Mouse (Mus musculus): ENCODE measurements at regions not wholly inside any gene's neighbourhood (a gene's known extent, or its start where the extent isn't known, plus 50 kb on each side); places are given as distances from the start of the nearest gene placed in this dataset.
A peak's percentile ranks its signal among the peaks of the same experiment; 100 is the strongest.

DNA sequence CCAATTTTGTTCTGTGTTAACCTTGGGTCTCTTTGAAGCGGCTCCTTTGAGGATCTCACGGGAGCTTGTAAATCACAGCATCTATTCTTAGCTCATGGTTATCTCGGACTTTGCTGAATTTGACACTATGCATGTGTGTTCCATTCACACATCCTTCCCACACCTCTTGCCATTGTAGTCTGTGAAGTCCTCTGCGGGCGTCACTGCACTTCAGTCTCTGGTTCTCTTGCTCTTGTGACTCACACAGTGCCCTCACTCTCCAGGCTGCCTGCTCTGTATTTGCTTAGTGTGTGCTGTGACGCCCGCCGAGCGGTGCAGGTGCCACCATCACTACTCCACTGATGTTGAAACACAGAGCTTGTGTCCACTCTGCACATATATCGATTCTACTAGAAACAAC is 1271.2 kb downstream of the Synb start:
- Histone ChIP-seq H3K27ac (replicated peaks; ENCODE audit: low read depth, low read length) (no peak overlapping the region), H3K36me3 (replicated peaks; ENCODE audit: control insufficient read depth, insufficient read depth, low read depth, low read length) (no peaks in the 10 kb centered on the region), H3K4me3 (ENCODE audit: low read depth, low read length) (no peak overlapping the region), H3K27me3 (ENCODE audit: control insufficient read depth, insufficient read depth, low read length) (no peaks in the 10 kb centered on the region), H3K9ac (replicated peaks; ENCODE audit: low read length) (no peak overlapping the region), H3K4me2 (ENCODE audit: low read depth, low read length) (no peak overlapping the region), H3K4me1 (ENCODE audit: control insufficient read depth, insufficient read depth, low read length) (no peaks in the 10 kb centered on the region), H3K9me3 (replicated peaks; ENCODE audit: control insufficient read depth, low read length) (no peaks in the 10 kb centered on the region)
- 85% methylated on average over 10 of the region's 10 CpGs for WGBS
- DNase-seq (ENCODE audit: low spot score) (no peak), ATAC-seq (replicated peaks; ENCODE audit: insufficient number of reproducible peaks, low FRiP score, low TSS enrichment, low read depth) (no peak)

DNA sequence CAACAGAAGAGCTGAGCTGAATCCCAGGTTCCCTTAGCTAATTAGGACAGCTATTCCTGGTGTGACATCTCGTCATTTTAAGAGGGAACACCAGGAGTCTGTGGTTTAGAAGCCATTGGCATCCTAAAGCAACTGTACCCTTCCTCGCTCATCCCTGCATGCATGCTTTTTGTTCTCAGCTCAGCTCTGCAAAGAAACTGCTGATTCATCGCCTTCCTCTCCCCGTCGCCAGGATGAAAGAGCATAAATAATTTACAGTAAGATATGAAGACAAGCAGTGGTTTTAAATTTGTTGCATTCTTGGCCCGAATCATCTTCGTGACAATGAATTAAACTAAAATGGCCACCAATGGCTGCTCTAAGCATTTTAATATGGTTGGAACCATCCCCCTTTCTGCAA is 1272.9 kb downstream of the Synb start:
- Histone ChIP-seq H3K27ac (replicated peaks; ENCODE audit: low read depth, low read length) (no peak overlapping the region), H3K9me3 (replicated peaks; ENCODE audit: control insufficient read depth, low read length) (no peaks in the 10 kb centered on the region), H3K9ac (replicated peaks; ENCODE audit: low read length) (no peak overlapping the region), H3K4me3 (ENCODE audit: low read depth, low read length) (no peak overlapping the region), H3K4me2 (ENCODE audit: low read depth, low read length) (no peak overlapping the region), H3K27me3 (ENCODE audit: control insufficient read depth, insufficient read depth, low read length) (no peaks in the 10 kb centered on the region), H3K36me3 (replicated peaks; ENCODE audit: control insufficient read depth, insufficient read depth, low read depth, low read length) (no peaks in the 10 kb centered on the region), H3K4me1 (ENCODE audit: control insufficient read depth, insufficient read depth, low read length) (no peaks in the 10 kb centered on the region)
- ATAC-seq (replicated peaks; ENCODE audit: insufficient number of reproducible peaks, low FRiP score, low TSS enrichment, low read depth) (no peak), DNase-seq (ENCODE audit: low spot score) (no peak)
- 74% methylated on average over 7 of the region's 7 CpGs for WGBS

DNA sequence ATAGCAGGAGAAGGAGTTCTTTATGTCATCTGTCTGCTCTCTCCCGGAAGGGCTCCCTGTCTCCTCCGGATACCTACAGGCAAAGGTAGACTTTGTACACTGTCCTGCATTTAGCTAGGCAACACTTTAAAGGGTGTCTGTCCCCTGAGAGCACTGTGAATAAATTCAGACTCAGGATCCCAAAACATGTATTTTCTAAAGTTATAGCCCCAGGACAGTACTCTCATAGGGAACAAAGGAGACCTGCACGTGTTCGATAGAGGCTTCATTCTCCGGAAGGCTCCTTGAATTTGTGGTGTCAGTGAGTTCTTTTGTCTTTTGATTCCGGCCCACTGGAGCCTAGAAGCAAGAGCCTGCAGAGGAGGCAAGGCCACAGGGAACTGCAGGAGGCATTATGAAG is 1273.3 kb downstream of the Synb start:
- ATAC-seq (replicated peaks; ENCODE audit: insufficient number of reproducible peaks, low FRiP score, low TSS enrichment, low read depth) (no peak), DNase-seq (ENCODE audit: low spot score) (no peak)
- H3K9ac ChIP-seq (replicated peaks; ENCODE audit: low read length), result no peak overlapping the region
- H3K36me3 ChIP-seq (replicated peaks; ENCODE audit: control insufficient read depth, insufficient read depth, low read depth, low read length), result no peaks in the 10 kb centered on the region
- 56% methylated on average over 6 of the region's 6 CpGs for WGBS
- H3K4me3 ChIP-seq (ENCODE audit: low read depth, low read length), result no peak overlapping the region
- no peaks in the 10 kb centered on the region for H3K27me3 ChIP-seq (ENCODE audit: control insufficient read depth, insufficient read depth, low read length)
- no peaks in the 10 kb centered on the region for H3K4me1 ChIP-seq (ENCODE audit: control insufficient read depth, insufficient read depth, low read length)
- H3K27ac ChIP-seq (replicated peaks; ENCODE audit: low read depth, low read length), result no peak overlapping the region
- no peak overlapping the region for H3K4me2 ChIP-seq (ENCODE audit: low read depth, low read length)
- H3K9me3 ChIP-seq (replicated peaks; ENCODE audit: control insufficient read depth, low read length), result no peaks in the 10 kb centered on the region

- Histone ChIP-seq H3K27me3 (ENCODE audit: control insufficient read depth, insufficient read depth, low read length) (no peaks in the 10 kb centered on the region), H3K4me1 (ENCODE audit: control insufficient read depth, insufficient read depth, low read length) (no peaks in the 10 kb centered on the region), H3K27ac (replicated peaks; ENCODE audit: low read depth, low read length) (no peak overlapping the region), H3K9ac (replicated peaks; ENCODE audit: low read length) (no peak overlapping the region), H3K9me3 (replicated peaks; ENCODE audit: control insufficient read depth, low read length) (no peaks in the 10 kb centered on the region), H3K36me3 (replicated peaks; ENCODE audit: control insufficient read depth, insufficient read depth, low read depth, low read length) (no peaks in the 10 kb centered on the region), H3K4me2 (ENCODE audit: low read depth, low read length) (no peak overlapping the region), H3K4me3 (ENCODE audit: low read depth, low read length) (no peak overlapping the region)
- ATAC-seq (replicated peaks; ENCODE audit: insufficient number of reproducible peaks, low FRiP score, low TSS enrichment, low read depth) (no peak), DNase-seq (ENCODE audit: low spot score) (no peak)
Measured at GRCm38 (mm10) chr14:68018686-68019085, 1275.4 kb downstream of the Synb start.

DNA sequence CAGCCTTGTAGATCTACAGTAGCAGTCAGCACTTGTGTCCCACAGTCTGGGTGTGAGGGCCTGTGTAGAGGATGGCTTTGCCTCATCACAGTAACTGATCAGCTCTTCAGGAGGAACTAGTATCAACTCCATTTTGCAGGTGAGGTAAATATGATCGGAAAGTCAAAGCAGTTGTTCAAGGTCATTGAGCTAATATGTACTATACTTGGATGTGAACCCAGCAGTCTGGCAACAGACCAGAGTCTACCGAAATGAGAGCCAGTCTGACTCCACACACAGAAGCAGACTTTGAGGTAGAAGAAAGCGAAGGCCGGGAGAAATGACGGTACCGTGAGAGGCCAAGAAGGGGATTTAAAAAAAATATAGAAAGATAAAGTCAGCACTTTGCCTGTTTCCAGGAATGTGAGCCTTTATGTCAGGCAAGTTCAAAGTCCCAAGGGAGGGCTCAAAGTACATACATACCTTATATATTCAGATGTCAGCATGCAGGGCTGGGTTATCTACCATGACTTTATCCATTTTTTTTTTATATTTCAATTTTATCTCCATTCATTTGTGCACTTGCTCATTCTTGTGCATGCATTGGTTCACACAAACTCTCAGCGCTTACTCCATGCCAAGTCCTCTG is 1297.2 kb downstream of the Synb start:
- no peak overlapping the region for H3K4me2 ChIP-seq (ENCODE audit: low read depth, low read length)
- no peaks in the 10 kb centered on the region for H3K9me3 ChIP-seq (replicated peaks; ENCODE audit: control insufficient read depth, low read length)
- H3K36me3 ChIP-seq (replicated peaks; ENCODE audit: control insufficient read depth, insufficient read depth, low read depth, low read length), result no peaks in the 10 kb centered on the region
- H3K9ac ChIP-seq (replicated peaks; ENCODE audit: low read length), result no peak overlapping the region
- ATAC-seq (replicated peaks; ENCODE audit: insufficient number of reproducible peaks, low FRiP score, low TSS enrichment, low read depth), result no peak
- H3K27me3 ChIP-seq (ENCODE audit: control insufficient read depth, insufficient read depth, low read length), result no peaks in the 10 kb centered on the region
- no peak overlapping the region for H3K4me3 ChIP-seq (ENCODE audit: low read depth, low read length)
- H3K4me1 ChIP-seq (ENCODE audit: control insufficient read depth, insufficient read depth, low read length), result no peaks in the 10 kb centered on the region
- WGBS, result 92% methylated on average over 7 of the region's 7 CpGs
- H3K27ac ChIP-seq (replicated peaks; ENCODE audit: low read depth, low read length), result no peak overlapping the region
- no peak for DNase-seq (ENCODE audit: low spot score)

DNA sequence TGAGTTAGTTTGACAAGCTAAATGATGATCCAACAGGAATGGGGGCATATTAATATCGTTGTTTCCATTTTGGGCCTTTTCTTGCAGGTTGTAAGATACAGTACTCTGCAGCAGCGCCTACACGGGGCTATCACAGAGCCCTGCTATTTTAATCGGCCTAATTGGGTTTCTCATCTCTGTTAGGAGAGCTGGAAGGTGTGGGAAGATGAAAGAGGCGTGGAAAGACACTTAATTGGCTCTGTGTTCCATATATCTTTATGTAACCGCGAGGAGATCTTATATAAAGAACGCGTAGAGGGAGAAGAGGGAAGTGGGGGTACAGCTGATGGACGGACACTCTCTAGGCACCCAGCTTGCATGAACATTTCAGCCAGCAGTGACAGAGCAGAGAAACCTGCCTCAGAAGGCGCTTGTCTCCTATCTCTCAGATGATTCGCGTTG is 1300.5 kb downstream of the Synb start:
- no peaks in the 10 kb centered on the region for H3K36me3 ChIP-seq (replicated peaks; ENCODE audit: control insufficient read depth, insufficient read depth, low read depth, low read length)
- no peak overlapping the region for H3K4me3 ChIP-seq (ENCODE audit: low read depth, low read length)
- H3K9me3 ChIP-seq (replicated peaks; ENCODE audit: control insufficient read depth, low read length), result no peaks in the 10 kb centered on the region
- no peaks in the 10 kb centered on the region for H3K27me3 ChIP-seq (ENCODE audit: control insufficient read depth, insufficient read depth, low read length)
- 59% methylated on average over 13 of the region's 13 CpGs for WGBS
- no peak overlapping the region for H3K9ac ChIP-seq (replicated peaks; ENCODE audit: low read length)
- no peaks in the 10 kb centered on the region for H3K4me1 ChIP-seq (ENCODE audit: control insufficient read depth, insufficient read depth, low read length)
- no peak for DNase-seq (ENCODE audit: low spot score)
- no peak overlapping the region for H3K4me2 ChIP-seq (ENCODE audit: low read depth, low read length)
- no peak for ATAC-seq (replicated peaks; ENCODE audit: insufficient number of reproducible peaks, low FRiP score, low TSS enrichment, low read depth)
- H3K27ac ChIP-seq (replicated peaks; ENCODE audit: low read depth, low read length), result no peak overlapping the region

- 18% methylated on average over 8 of the region's 8 CpGs for WGBS
Measured at GRCm38 (mm10) chr14:67993142-67993541, 1301.0 kb downstream of the Synb start.

GRCm38 (mm10) chr14:67992088-67992487 is 1302.0 kb downstream of the Synb start:
- Histone ChIP-seq H3K4me3 (ENCODE audit: low read depth, low read length) (no peak overlapping the region), H3K4me1 (ENCODE audit: control insufficient read depth, insufficient read depth, low read length) (no peaks in the 10 kb centered on the region), H3K9ac (replicated peaks; ENCODE audit: low read length) (no peak overlapping the region), H3K27ac (replicated peaks; ENCODE audit: low read depth, low read length) (no peak overlapping the region), H3K4me2 (ENCODE audit: low read depth, low read length) (no peak overlapping the region), H3K9me3 (replicated peaks; ENCODE audit: control insufficient read depth, low read length) (no peaks in the 10 kb centered on the region), H3K27me3 (ENCODE audit: control insufficient read depth, insufficient read depth, low read length) (no peaks in the 10 kb centered on the region), H3K36me3 (replicated peaks; ENCODE audit: control insufficient read depth, insufficient read depth, low read depth, low read length) (no peaks in the 10 kb centered on the region)
- WGBS, result 67% methylated on average over 6 of the region's 6 CpGs
- DNase-seq (ENCODE audit: low spot score) (no peak), ATAC-seq (replicated peaks; ENCODE audit: insufficient number of reproducible peaks, low FRiP score, low TSS enrichment, low read depth) (no peak)

More at GRCm38 (mm10) chr14:67993142-67993541, 1301.0 kb downstream of the Synb start:
- Histone ChIP-seq H3K9me3 (replicated peaks; ENCODE audit: control insufficient read depth, low read length) (no peaks in the 10 kb centered on the region), H3K4me2 (ENCODE audit: low read depth, low read length) (no peak overlapping the region), H3K27me3 (ENCODE audit: control insufficient read depth, insufficient read depth, low read length) (no peaks in the 10 kb centered on the region), H3K36me3 (replicated peaks; ENCODE audit: control insufficient read depth, insufficient read depth, low read depth, low read length) (no peaks in the 10 kb centered on the region), H3K4me1 (ENCODE audit: control insufficient read depth, insufficient read depth, low read length) (no peaks in the 10 kb centered on the region), H3K4me3 (ENCODE audit: low read depth, low read length) (no peak overlapping the region), H3K9ac (replicated peaks; ENCODE audit: low read length) (no peak overlapping the region), H3K27ac (replicated peaks; ENCODE audit: low read depth, low read length) (no peak overlapping the region)
- DNase-seq (ENCODE audit: low spot score) (peak; percentile 81), ATAC-seq (replicated peaks; ENCODE audit: insufficient number of reproducible peaks, low FRiP score, low TSS enrichment, low read depth) (no peak)
